In the genomic region with DNA sequence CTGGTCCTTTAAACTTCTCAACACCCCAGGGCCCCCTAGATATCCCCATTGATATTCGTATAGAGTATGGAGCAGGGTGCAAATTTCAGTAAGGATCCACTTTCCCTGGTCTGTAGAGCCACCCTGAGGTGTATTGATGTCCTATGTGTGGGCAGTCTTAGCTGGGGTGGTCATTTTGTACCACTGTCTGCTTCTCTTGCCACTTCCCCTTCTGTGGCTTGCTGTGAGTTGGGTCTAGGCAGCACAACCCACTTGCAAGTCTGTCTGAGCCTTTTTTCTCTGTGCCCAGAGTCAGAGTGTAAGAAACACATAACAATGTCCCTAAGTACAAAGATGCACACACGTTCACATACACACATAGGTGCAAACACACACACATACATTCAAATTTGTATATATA, we compare ENCODE assay signal across 20 mouse cellular contexts. TPM values are rescaled to one million over a fixed set of nuclear protein-coding genes. Genes with fewer than 3 reads are reported as not detected.
"Had no signal": no experiment of that assay in that cellular context is flagged by ENCODE, and none has a peak within 500 bp of the region (broad histone marks: within the 10 kb centered on the region; RNA-seq: fewer than 3 reads in every experiment).

No protein-coding gene starts in this region.

- H3K27ac ChIP-seq: midbrain, embryonic 12.5 days; neural tube, embryonic 13.5 days; neural tube, embryonic 15.5 days had no signal

- H3K4me3 ChIP-seq: megakaryocyte, embryonic 14.5 days; midbrain, embryonic 12.5 days; myocyte; neural tube, embryonic 13.5 days; neural tube, embryonic 15.5 days had no signal

- H3K27me3 ChIP-seq: megakaryocyte, embryonic 14.5 days; midbrain, embryonic 12.5 days; neural tube, embryonic 13.5 days; neural tube, embryonic 15.5 days had no signal

- H3K36me3 ChIP-seq: midbrain, embryonic 12.5 days; neural tube, embryonic 13.5 days; neural tube, embryonic 15.5 days had no signal

- H3K4me2 ChIP-seq: lung, embryonic 14.5 days; midbrain, embryonic 12.5 days; neural tube, embryonic 13.5 days; neural tube, embryonic 15.5 days had no signal

- ATAC-seq: midbrain, embryonic 16.5 days had no signal

- H3K9ac ChIP-seq: lung, embryonic 14.5 days; midbrain, embryonic 12.5 days; neural tube, embryonic 13.5 days; neural tube, embryonic 15.5 days had no signal

- DNase-seq: lung, adult 18-20 months; lung, embryonic 14.5 days; lung, postnatal 10 days; lung, postnatal 4 days; midbrain, embryonic 14.5 days; retina, postnatal 1 day; right cerebral cortex, adult 18-20 months; right cerebral cortex, postnatal 25 days; right cerebral cortex, postnatal 4 days; spleen, adult 18-20 months; thymus, adult 18-20 months; thymus, postnatal 14 days; thymus, postnatal 36 days had no signal

- H3K9me3 ChIP-seq: megakaryocyte, embryonic 14.5 days; midbrain, embryonic 12.5 days; neural tube, embryonic 13.5 days; neural tube, embryonic 15.5 days had no signal

RNA-seq across cellular contexts. Expression of a gene that starts 19.4 kb away (rescaled TPM):
- polyA plus RNA-seq: midbrain, embryonic 12.5 days; midbrain, embryonic 14.5 days; midbrain, embryonic 16.5 days; myocyte; neural tube, embryonic 13.5 days; neural tube, embryonic 15.5 days had no signal

RNA-seq across cellular contexts. Expression of a gene that starts 34.2 kb away (rescaled TPM):
- polyA plus RNA-seq: lung, embryonic 14.5 days; midbrain, embryonic 12.5 days; midbrain, embryonic 14.5 days; midbrain, embryonic 16.5 days; myocyte; neural tube, embryonic 11.5 days; neural tube, embryonic 13.5 days; neural tube, embryonic 15.5 days had no signal
